Mouse (Mus musculus): ENCODE measurements around the gene Ceacam2.
"Not testable (repeated sequence)": the region's sequence is repeated elsewhere in the genome, so short reads cannot be mapped to it uniquely, and the experiment has no call there.

GRCm38 (mm10) chr7:25541464-25541863 lies 1.8 kb upstream of the Ceacam2 start:
- TF ChIP-seq CTCF (IDR thresholded peaks at IDR 0.05; ENCODE audit: control insufficient read depth, insufficient read depth, insufficient read length); CEBPB (IDR thresholded peaks at IDR 0.05; ENCODE audit: low read depth): not testable (repeated sequence)
